In the genomic region with DNA sequence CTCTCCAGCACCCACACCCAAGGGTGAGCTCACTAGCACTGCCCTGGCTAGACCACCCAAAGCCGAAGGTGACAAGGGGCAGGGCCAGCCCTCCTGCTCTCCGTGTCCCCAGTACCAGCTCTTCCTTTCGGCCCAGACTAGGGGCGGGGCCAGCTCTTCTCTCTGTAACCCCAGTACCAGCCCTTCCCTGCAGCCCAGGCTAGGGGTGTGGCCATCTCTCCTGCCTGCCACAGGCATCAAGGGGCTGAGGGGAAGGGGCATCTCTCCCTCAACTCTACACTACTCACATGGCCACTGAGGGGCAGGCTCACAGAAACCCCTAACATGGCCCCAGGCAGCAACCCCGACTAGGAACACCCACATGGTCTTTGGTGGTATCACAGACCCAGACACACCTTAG, we compare ENCODE assay signal across 13 mouse cellular contexts. TPM values are rescaled to one million over a fixed set of nuclear protein-coding genes. Genes with fewer than 3 reads are reported as not detected.
DNase-seq lines count a peak whose midpoint lies in the region; ATAC-seq lines count a peak whose summit lies in the region.
"Had no signal": no experiment of that assay in that cellular context is flagged by ENCODE, and none has a peak within 500 bp of the region (broad histone marks: within the 10 kb centered on the region; RNA-seq: fewer than 3 reads in every experiment).

No protein-coding gene starts in this region.

- no peaks in the 10 kb centered on the region; the same call in 1 of the 2 replicates for H3K9me3 ChIP-seq in embryonic facial prominence, embryonic 11.5 days (replicated peaks; ENCODE audit: control insufficient read depth, low read length)
- H3K9me3 ChIP-seq in embryonic facial prominence, embryonic 10.5 days, result peaks cover 3% of the 10 kb centered on the region; the same call in 1 of the 2 replicates
- 0 out of 2 replicates have a peak, but pooled peaks cover 5% of the 10 kb centered on the region for H3K9me3 ChIP-seq in kidney, embryonic 16.5 days (ENCODE audit: low read length)
- H3K9me3 ChIP-seq in limb, embryonic 13.5 days, result peaks cover 4% of the 10 kb centered on the region; the same call in 1 of the 2 replicates

- no peak overlapping the region for H3K4me2 ChIP-seq in embryonic facial prominence, embryonic 11.5 days (ENCODE audit: low read depth, low read length)
- H3K4me2 ChIP-seq in kidney, embryonic 16.5 days (replicated peaks; ENCODE audit: low read depth, low read length), result no peak overlapping the region
- H3K4me2 ChIP-seq in limb, embryonic 13.5 days (replicated peaks), result no peak overlapping the region
- H3K4me2 ChIP-seq: forebrain, embryonic 13.5 days had no signal

- H3K4me1 ChIP-seq in embryonic facial prominence, embryonic 11.5 days (ENCODE audit: control insufficient read depth, insufficient read depth, low read length), result no peaks in the 10 kb centered on the region
- H3K4me1 ChIP-seq in embryonic facial prominence, embryonic 10.5 days, result peaks cover 32% of the 10 kb centered on the region
- peaks cover 11% of the 10 kb centered on the region for H3K4me1 ChIP-seq in kidney, embryonic 16.5 days (ENCODE audit: insufficient read depth, low read length)
- peaks cover 14% of the 10 kb centered on the region for H3K4me1 ChIP-seq in limb, embryonic 13.5 days

- no peak overlapping the region for H3K4me3 ChIP-seq in embryonic facial prominence, embryonic 11.5 days (ENCODE audit: low read depth, low read length)
- no peak overlapping the region for H3K4me3 ChIP-seq in embryonic facial prominence, embryonic 10.5 days
- no peak overlapping the region for H3K4me3 ChIP-seq in kidney, embryonic 16.5 days (ENCODE audit: low read length)
- H3K4me3 ChIP-seq in limb, embryonic 13.5 days, result no peak overlapping the region
- H3K4me3 ChIP-seq: forebrain, embryonic 13.5 days had no signal

- H3K36me3 ChIP-seq in embryonic facial prominence, embryonic 11.5 days (replicated peaks; ENCODE audit: control insufficient read depth, insufficient read depth, low read depth, low read length), result no peaks in the 10 kb centered on the region
- H3K36me3 ChIP-seq in embryonic facial prominence, embryonic 10.5 days (replicated peaks), result no peaks in the 10 kb centered on the region
- no peaks in the 10 kb centered on the region for H3K36me3 ChIP-seq in kidney, embryonic 16.5 days (ENCODE audit: insufficient read depth, low read length)
- H3K36me3 ChIP-seq in limb, embryonic 13.5 days, result no peaks in the 10 kb centered on the region

- H3K27ac ChIP-seq in embryonic facial prominence, embryonic 11.5 days (replicated peaks; ENCODE audit: low read depth, low read length), result no peak overlapping the region
- no peak overlapping the region; the same call in 1 of the 2 replicates for H3K27ac ChIP-seq in embryonic facial prominence, embryonic 10.5 days (replicated peaks)
- no peak overlapping the region for H3K27ac ChIP-seq in kidney, embryonic 16.5 days (ENCODE audit: low read length)
- H3K27ac ChIP-seq in limb, embryonic 13.5 days, result no peak overlapping the region
- H3K27ac ChIP-seq: forebrain, embryonic 13.5 days had no signal

- peak; percentile 65; the same call in 1 of the 2 replicates for ATAC-seq in embryonic facial prominence, embryonic 11.5 days (replicated peaks; ENCODE audit: insufficient number of reproducible peaks, low FRiP score, low TSS enrichment, low read depth)
- peak; percentile 74; the same call in 1 of the 2 replicates for ATAC-seq in kidney, embryonic 16.5 days (ENCODE audit: low FRiP score, low TSS enrichment)
- ATAC-seq in limb, embryonic 13.5 days (ENCODE audit: low FRiP score, low read depth), result peak; percentile 38
- ATAC-seq in cerebellum, adult (ENCODE audit: insufficient number of reproducible peaks, low FRiP score, low TSS enrichment), result no peak
- ATAC-seq: forebrain, embryonic 13.5 days had no signal

- no peaks in the 10 kb centered on the region for H3K27me3 ChIP-seq in embryonic facial prominence, embryonic 11.5 days (ENCODE audit: control insufficient read depth, insufficient read depth, low read length)
- peaks cover 11% of the 10 kb centered on the region for H3K27me3 ChIP-seq in embryonic facial prominence, embryonic 10.5 days (replicated peaks; ENCODE audit: low read depth, poor library complexity, severe bottlenecking)
- H3K27me3 ChIP-seq in kidney, embryonic 16.5 days (ENCODE audit: insufficient read depth, low read length), result no peaks in the 10 kb centered on the region
- H3K27me3 ChIP-seq in limb, embryonic 13.5 days, result no peaks in the 10 kb centered on the region; the same call in 1 of the 2 replicates
- H3K27me3 ChIP-seq: forebrain, embryonic 13.5 days had no signal

- H3K9ac ChIP-seq in embryonic facial prominence, embryonic 11.5 days (replicated peaks; ENCODE audit: low read length), result no peak overlapping the region
- no peak overlapping the region for H3K9ac ChIP-seq in kidney, embryonic 16.5 days (replicated peaks; ENCODE audit: low read length)
- H3K9ac ChIP-seq in limb, embryonic 13.5 days, result no peak overlapping the region
- H3K9ac ChIP-seq: forebrain, embryonic 13.5 days had no signal

- DNase-seq in embryonic facial prominence, embryonic 11.5 days (ENCODE audit: low spot score), result no peak
- DNase-seq in embryonic facial prominence, embryonic 10.5 days (ENCODE audit: low spot score), result no peak
- DNase-seq in kidney, adult 18-20 months, result no peak
- DNase-seq in ZHBTc4 (ENCODE audit: low read depth, low spot score), result peak; percentile 61
- DNase-seq in gastrocnemius, postnatal 4 days (ENCODE audit: low spot score in 2 of 2), result no peak
- DNase-seq: cerebellum, postnatal 36 days; kidney, adult 2 months; layer of hippocampus, adult 9-11 months; left cerebral cortex, postnatal 4 days had no signal

- WGBS in embryonic facial prominence, embryonic 11.5 days, result 16% methylated on average over 5 of the region's 5 CpGs
- 14% methylated on average over 5 of the region's 5 CpGs for WGBS in embryonic facial prominence, embryonic 10.5 days
- WGBS in kidney, embryonic 16.5 days, result 5% methylated on average over 5 of the region's 5 CpGs
- 17% methylated on average over 5 of the region's 5 CpGs for WGBS in limb, embryonic 13.5 days

RNA-seq across cellular contexts. Expression of a gene that starts 27.6 kb away (rescaled TPM):
- polyA plus RNA-seq in embryonic facial prominence, embryonic 11.5 days (2014; fragmentation: Nextera tagmentation; extraction: Ambion mirVana), result 43.5 and 48.0 TPM in 2 replicates
- 49.0 and 50.5 TPM in 2 replicates for polyA plus RNA-seq in embryonic facial prominence, embryonic 10.5 days (2016; fragmentation: Nextera tagmentation; extraction: Ambion mirVana)
- 67.5 and 70.7 TPM in 2 replicates for polyA plus RNA-seq in kidney, embryonic 16.5 days (2015; fragmentation: Nextera tagmentation; extraction: Ambion mirVana)
- polyA plus RNA-seq in limb, embryonic 13.5 days (2015; fragmentation: Nextera tagmentation; extraction: Ambion mirVana), result 58.9 and 59.5 TPM in 2 replicates
- 10 to 100 TPM; 33.4 to 41.0 TPM for total RNA-seq in gastrocnemius, postnatal 4 days (2021)

RNA-seq across cellular contexts. Expression of a gene that starts 28.6 kb away (rescaled TPM):
- polyA plus RNA-seq in embryonic facial prominence, embryonic 11.5 days (2014; fragmentation: Nextera tagmentation; extraction: Ambion mirVana), result 2.1 and 2.4 TPM in 2 replicates
- 2.4 and 2.6 TPM in 2 replicates for polyA plus RNA-seq in embryonic facial prominence, embryonic 10.5 days (2016; fragmentation: Nextera tagmentation; extraction: Ambion mirVana)
- 2.6 and 3.3 TPM in 2 replicates for polyA plus RNA-seq in kidney, embryonic 16.5 days (2015; fragmentation: Nextera tagmentation; extraction: Ambion mirVana)
- 3.4 TPM in 2 replicates for polyA plus RNA-seq in limb, embryonic 13.5 days (2015; fragmentation: Nextera tagmentation; extraction: Ambion mirVana)
- total RNA-seq in gastrocnemius, postnatal 4 days (2021), result 1 to 10 TPM; 2.5 to 4.2 TPM
